Mouse (Mus musculus): ENCODE measurements around the gene Enkur.

DNA sequence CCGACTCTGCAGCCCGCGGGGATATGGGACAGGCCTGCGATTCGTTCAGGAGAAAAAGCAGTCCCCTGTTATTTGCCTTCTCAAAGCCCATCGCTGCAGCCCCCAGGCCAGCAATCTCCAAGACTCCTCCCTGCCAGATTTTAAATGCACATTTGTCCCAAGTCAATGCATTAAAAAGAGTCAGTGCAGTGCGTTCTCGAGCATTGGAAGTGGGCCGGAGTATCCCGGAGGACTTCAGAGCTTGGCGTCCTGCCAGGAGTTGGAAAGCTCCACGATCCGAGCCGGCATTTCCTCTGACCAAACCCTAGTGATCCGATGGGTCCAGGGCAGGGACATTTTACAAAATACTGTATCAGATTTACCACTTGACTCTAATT is 63.0 kb downstream of the Enkur start:
- TF ChIP-seq ZNF384 (IDR thresholded peaks at IDR 0.05; ENCODE audit: low read depth, low read length) (no peak), CHD2 (IDR thresholded peaks at IDR 0.05; ENCODE audit: low read depth, low read length) (no peak)

Data from ES-E14 (cell line).